Mouse (Mus musculus) intestine, embryonic 14.5 days (tissue): ENCODE data around the gene Nanos3. TPM values are rescaled to one million over a fixed set of nuclear protein-coding genes. Genes with fewer than 3 reads are reported as not detected.

Experiments
- ATAC-seq: fragments of 200-750 bp; cut with Nextera tagmentation; replicated peaks from 2 replicates; pipeline ENCODE4 v1.8.0; 2017; ENCODE audit warnings: low read depth, moderate number of reproducible peaks, moderate TSS enrichment, moderate library complexity; ENCODE audit not compliant: low FRiP score, low TSS enrichment
- DNase-seq: peaks from one replicate; pipeline ENCODE4 v3.0.0-alpha.2; 2018; ENCODE audit warnings: low spot score
- H3K27ac ChIP-seq: fragments of 300-500 bp; sonication (generic); 2 replicates; pipeline ENCODE4 v1.5.1; 2014; ENCODE audit warnings: low read depth, mild to moderate bottlenecking, control low read depth
- H3K27me3 ChIP-seq: fragments of 300-500 bp; sonication (generic); replicated peaks from 2 replicates; pipeline ENCODE4 v1.6.1; 2014; ENCODE audit warnings: low read length, control low read depth; ENCODE audit not compliant: control insufficient read depth, insufficient read depth
- H3K36me3 ChIP-seq: fragments of 300-500 bp; sonication (generic); 2 replicates; pipeline ENCODE4 v1.6.1; 2014; ENCODE audit warnings: low read length, control low read depth; ENCODE audit not compliant: control insufficient read depth, insufficient read depth
- H3K4me1 ChIP-seq: fragments of 300-500 bp; sonication (generic); replicated peaks from 2 replicates; pipeline ENCODE4 v1.6.1; 2014; ENCODE audit warnings: low read length, control low read depth, mixed read lengths; ENCODE audit not compliant: control insufficient read depth, insufficient read depth
- H3K4me2 ChIP-seq: fragments of 300-500 bp; sonication (generic); 2 replicates; pipeline ENCODE4 v1.6.1; 2014; ENCODE audit warnings: low read length
- H3K4me3 ChIP-seq: fragments of 300-500 bp; sonication (generic); 2 replicates; pipeline ENCODE4 v1.5.1; 2014; ENCODE audit warnings: low read depth, low read length, control low read depth, mixed read lengths
- H3K9ac ChIP-seq: fragments of 300-500 bp; sonication (generic); 2 replicates; pipeline ENCODE4 v1.6.1; 2014; ENCODE audit warnings: mild to moderate bottlenecking, low read length
- H3K9me3 ChIP-seq: fragments of 300-500 bp; sonication (generic); 2 replicates; pipeline ENCODE4 v1.6.1; 2016; ENCODE audit warnings: low read length, control low read depth; ENCODE audit not compliant: control insufficient read depth
- WGBS: fragments of 180-500 bp; shearing (Covaris S2); extraction: QIAGEN DNeasy Blood & Tissue Kit; methylation state at CpG from one replicate; pipeline ENCODE4 v1.1.7; 2014; 5-methylcytosine and 5-hydroxymethylcytosine counted together
- microRNA counts: library from miRNA; unstranded; fragments of <30 nt; microRNA quantifications from one replicate; lab custom pipeline; 2016
- microRNA-seq: library from miRNA; unstranded; fragments of <30 nt; microRNA quantifications from one replicate; pipeline ENCODE4, GENCODE M21; 2016
- polyA plus RNA-seq: library from polyadenylated mRNA; unstranded; fragments of >200 nt; fragmentation: Nextera tagmentation; extraction: Ambion mirVana; gene quantifications from 2 replicates; pipeline ENCODE4 v1.2.1, GENCODE M21; 2014

The Nanos3 gene
- polyA plus RNA-seq, 1 experiment from 2014 or later = 4.1 TPM

- WGBS = 44% methylated on average over 30 of the region's 30 CpGs
- DNase-seq = no peak
- H3K36me3 ChIP-seq = peaks cover 46% of the 10 kb centered on the region
- H3K4me1 ChIP-seq = no peaks in the 10 kb centered on the region
- H3K27ac ChIP-seq = no peak overlapping the region
- H3K9me3 ChIP-seq = no peaks in the 10 kb centered on the region
- no peaks in the 10 kb centered on the region for H3K27me3 ChIP-seq
- H3K9ac ChIP-seq = 0 out of 2 replicates have a peak overlapping the region, but pooled peaks have one; percentile 10
- no peak for ATAC-seq
- no peak overlapping the region for H3K4me2 ChIP-seq
- no peak overlapping the region for H3K4me3 ChIP-seq
Measured at GRCm38 (mm10) chr8:84130806-84131205, 54.2 kb downstream of the Nanos3 start.

DNA sequence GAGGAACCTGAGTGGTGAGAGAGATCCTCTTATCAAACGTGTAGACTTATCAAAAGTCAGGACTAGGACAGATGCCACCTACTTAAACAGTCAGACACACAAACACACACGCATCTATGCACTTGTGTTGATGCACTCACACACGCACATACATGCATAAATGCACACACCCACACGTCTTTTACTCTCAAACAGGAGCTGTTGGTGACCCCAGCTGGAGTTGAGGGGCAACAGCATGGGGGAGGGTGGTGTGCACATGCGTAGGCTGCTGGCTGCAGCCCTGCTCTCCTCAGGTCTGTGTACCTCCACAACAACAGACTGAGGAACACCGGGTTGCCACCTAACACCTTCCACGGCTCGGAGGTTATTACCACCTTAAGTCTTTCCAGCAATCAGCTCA lies 56.7 kb downstream of the Nanos3 start:
- no peaks in the 10 kb centered on the region for H3K4me1 ChIP-seq
- no peak overlapping the region for H3K9ac ChIP-seq
- no peaks in the 10 kb centered on the region for H3K9me3 ChIP-seq
- DNase-seq (no peak), ATAC-seq (no peak)
- no peak overlapping the region for H3K4me3 ChIP-seq
- no peak overlapping the region for H3K4me2 ChIP-seq
- H3K27ac ChIP-seq = no peak overlapping the region
- H3K36me3 ChIP-seq = peaks cover 21% of the 10 kb centered on the region
- 61% methylated on average over 8 of the region's 8 CpGs for WGBS
- H3K27me3 ChIP-seq = no peaks in the 10 kb centered on the region

DNA sequence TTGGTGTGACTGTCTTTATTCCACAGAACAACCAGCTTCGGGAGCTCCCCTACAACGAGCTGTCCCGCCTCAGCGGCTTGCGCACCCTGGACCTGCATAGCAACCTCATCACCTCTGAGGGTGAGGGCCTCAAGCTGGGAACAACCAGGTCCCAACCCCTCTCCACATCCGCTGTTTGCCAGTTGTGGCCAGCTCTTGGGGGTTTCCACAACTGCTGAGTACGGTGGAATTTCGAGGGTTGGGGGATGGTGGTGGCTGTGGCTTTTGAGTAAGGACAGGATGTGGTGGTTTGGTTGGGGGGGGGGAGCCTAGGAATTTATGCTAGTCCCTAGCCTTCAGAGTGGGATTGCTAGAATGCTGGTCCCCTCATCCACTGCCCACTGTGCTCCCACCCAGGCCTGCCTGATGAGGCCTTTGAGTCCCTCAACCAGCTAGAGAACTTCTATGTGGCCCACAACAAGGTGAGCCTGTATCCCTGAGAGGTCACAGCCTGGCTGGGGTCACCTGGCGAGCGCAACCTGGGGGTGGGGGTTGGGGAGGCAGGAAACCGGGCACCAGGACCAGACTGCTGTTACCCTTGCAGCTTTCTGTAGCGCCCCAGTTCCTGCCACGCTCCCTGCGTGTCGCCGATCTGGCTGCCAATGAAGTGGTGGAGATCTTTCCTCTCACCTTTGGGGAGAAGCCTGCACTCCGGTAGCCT lies 57.7 kb downstream of the Nanos3 start:
- WGBS = 65% methylated on average over 17 of the region's 17 CpGs
- DNase-seq (no peak), ATAC-seq (0 out of 2 replicates have a peak, but pooled peaks have one; percentile 10)

DNA sequence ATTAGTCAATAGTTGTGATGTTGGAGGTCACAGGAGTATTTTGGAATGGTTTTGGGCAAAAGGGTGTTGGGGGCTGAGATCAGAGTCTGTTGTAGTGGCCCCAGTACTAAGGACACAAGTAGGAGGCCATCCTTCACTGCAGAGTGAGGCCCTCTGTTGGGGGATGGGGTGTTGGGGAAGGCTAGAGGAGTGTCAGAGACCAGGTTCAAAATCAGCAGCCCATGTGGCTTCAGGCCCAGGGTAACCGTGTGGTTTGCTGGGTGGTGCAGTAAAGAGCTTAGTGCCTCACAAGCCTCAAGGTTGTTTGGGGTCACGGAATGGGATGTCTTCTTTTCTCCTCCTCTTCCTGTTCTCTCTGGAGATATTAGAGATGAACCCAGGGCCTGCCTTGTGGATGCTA lies 58.3 kb downstream of the Nanos3 start:
- Histone ChIP-seq H3K9me3 (no peaks in the 10 kb centered on the region), H3K4me1 (no peaks in the 10 kb centered on the region), H3K27ac (no peak overlapping the region), H3K27me3 (no peaks in the 10 kb centered on the region), H3K9ac (no peak overlapping the region), H3K36me3 (0 out of 2 replicates have a peak, but pooled peaks cover 5% of the 10 kb centered on the region), H3K4me3 (no peak overlapping the region), H3K4me2 (no peak overlapping the region)
- no peak for DNase-seq
- ATAC-seq = no peak
- 66% methylated on average over 2 of the region's 2 CpGs for WGBS

More for the DNA sequence above, 57.7 kb downstream of the Nanos3 start:
- Histone ChIP-seq H3K4me3 (no peak overlapping the region), H3K9ac (no peak overlapping the region), H3K27ac (no peak overlapping the region), H3K27me3 (no peaks in the 10 kb centered on the region), H3K9me3 (no peaks in the 10 kb centered on the region), H3K36me3 (peaks cover 11% of the 10 kb centered on the region), H3K4me2 (no peak overlapping the region), H3K4me1 (no peaks in the 10 kb centered on the region)

GRCm38 (mm10) chr8:84125656-84126055 lies 59.4 kb downstream of the Nanos3 start, which contains the start of gene Podnl1:
Gene Podnl1 (plus strand): TSS chr8:84125989.
- Histone ChIP-seq H3K27ac (no peak within 1 kb of the TSS), H3K9ac (no peak within 1 kb of the TSS), H3K27me3 (no peaks in the 10 kb centered on the region), H3K4me1 (no peaks in the 10 kb centered on the region), H3K36me3 (no peaks in the 10 kb centered on the region), H3K9me3 (no peaks in the 10 kb centered on the region), H3K4me2 (no peak within 1 kb of the TSS), H3K4me3 (no peak within 1 kb of the TSS)
- DNase-seq (no peak), ATAC-seq (0 out of 2 replicates have a peak, but pooled peaks have one; percentile 48)
- 38% methylated on average over 9 of the region's 9 CpGs for WGBS

MicroRNAs encoded within 50 kb of the gene (microRNA counts, 519-probe panel; counts per million panel counts)
- microRNA mmu-miR-181c (lab: Ali Mortazavi, UCI) (3,281 counts per million, percentile 42 among the panel's probes with 10 or more counts), microRNA mmu-miR-23a (lab: Ali Mortazavi, UCI) (4,944 counts per million, percentile 84 among the panel's probes with 10 or more counts), microRNA mmu-miR-27a (lab: Ali Mortazavi, UCI) (5,322 counts per million, percentile 91 among the panel's probes with 10 or more counts)

Small RNA genes within 50 kb of the gene (microRNA-seq; reads per million reads assigned to microRNA genes)
- gene Gm25110 (not detected), gene Mir181c (7,977 reads per million, percentile 94 among the genes with 10 or more reads in this experiment), gene Mir181d (6,845 reads per million, percentile 92 among the genes with 10 or more reads in this experiment), gene Mir23a (13,614 reads per million, percentile 97 among the genes with 10 or more reads in this experiment), gene Mir24-2 (not detected), gene Mir27a (317 reads per million, percentile 70 among the genes with 10 or more reads in this experiment), gene Mir3074-2 (not detected)

Other genes starting within 250 kb of the Nanos3 start
- 0.23 and 0.37 TPM in 2 replicates for gene Gm10644, start 230.0 kb downstream of the Nanos3 start, polyA plus RNA-seq
- gene Asf1b, start 229.7 kb downstream of the Nanos3 start, polyA plus RNA-seq = 64.8 and 70.9 TPM in 2 replicates
- gene Prkaca, start 212.2 kb downstream of the Nanos3 start, polyA plus RNA-seq = 97.9 and 105 TPM in 2 replicates
- 15.4 and 17.6 TPM in 2 replicates for gene Samd1, start 187.5 kb downstream of the Nanos3 start, polyA plus RNA-seq
- 0.39 and 0.66 TPM in 2 replicates for gene 1700067K01Rik, start 183.7 kb downstream of the Nanos3 start, polyA plus RNA-seq
- gene 2210011C24Rik, start 173.0 kb downstream of the Nanos3 start, polyA plus RNA-seq = 1.3 and 1.6 TPM in 2 replicates
- 5.8 and 7.0 TPM in 2 replicates for gene Palm3, start 163.7 kb downstream of the Nanos3 start, polyA plus RNA-seq
- gene Il27ra, start 142.6 kb downstream of the Nanos3 start, polyA plus RNA-seq = 0.69 and 1.2 TPM in 2 replicates
- 0.40 and 0.41 TPM in 2 replicates for gene Rln3, start 140.2 kb downstream of the Nanos3 start, polyA plus RNA-seq
- 1.5 and 1.9 TPM in 2 replicates for gene Gm10643, start 120.1 kb downstream of the Nanos3 start, polyA plus RNA-seq
- 11.1 and 11.6 TPM in 2 replicates for gene Rfx1, start 118.4 kb downstream of the Nanos3 start, polyA plus RNA-seq
- 10.8 and 11.7 TPM in 2 replicates for gene Dcaf15, start 80.4 kb downstream of the Nanos3 start, polyA plus RNA-seq
- gene Podnl1, start 59.2 kb downstream of the Nanos3 start, polyA plus RNA-seq = 0.46 and 0.49 TPM in 2 replicates
- gene Cc2d1a, start 37.3 kb downstream of the Nanos3 start, polyA plus RNA-seq = 17.4 and 19.5 TPM in 2 replicates
- gene 4930432K21Rik, start 37.2 kb downstream of the Nanos3 start, polyA plus RNA-seq = 0.48 and 0.92 TPM in 2 replicates
- 10.9 and 11.5 TPM in 2 replicates for gene Zswim4, start 51.8 kb upstream of the Nanos3 start, polyA plus RNA-seq
- 377 and 380 TPM in 2 replicates for gene D8Ertd738e, start 64.5 kb upstream of the Nanos3 start, polyA plus RNA-seq
- gene Mri1, start 72.1 kb upstream of the Nanos3 start, polyA plus RNA-seq = 79.7 and 90.6 TPM in 2 replicates
- gene Ccdc130, start 85.2 kb upstream of the Nanos3 start, polyA plus RNA-seq = 20.6 and 22.5 TPM in 2 replicates
- 4.6 and 5.1 TPM in 2 replicates for gene Cacna1a, start 203.2 kb upstream of the Nanos3 start, polyA plus RNA-seq